Mouse (Mus musculus) neural tube, embryonic 15.5 days (tissue): Measurements from ENCODE around the gene Trpm6. TPM values are rescaled to one million over a fixed set of nuclear protein-coding genes. Genes with fewer than 3 reads are reported as not detected.

Experiments used
- ATAC-seq: fragments of 200-750 bp; cut with Nextera tagmentation; 2 replicates; pipeline ENCODE4 v1.8.0; 2017; ENCODE audit warnings: mild to moderate bottlenecking, moderate TSS enrichment, moderate library complexity; ENCODE audit not compliant: low FRiP score
- H3K27ac ChIP-seq: fragments of 300-500 bp; sonication (generic); replicated peaks from 2 replicates; pipeline ENCODE4 v1.5.1; 2015; ENCODE audit warnings: mild to moderate bottlenecking, inconsistent platforms
- H3K27me3 ChIP-seq: fragments of 300-500 bp; sonication (generic); replicated peaks from 2 replicates; pipeline ENCODE4 v1.6.1; 2015; ENCODE audit warnings: inconsistent platforms
- H3K36me3 ChIP-seq: fragments of 300-500 bp; sonication (generic); 2 replicates; pipeline ENCODE4 v1.6.1; 2015; ENCODE audit warnings: inconsistent platforms
- H3K4me1 ChIP-seq: fragments of 300-500 bp; sonication (generic); 2 replicates; pipeline ENCODE4 v1.6.1; 2015; ENCODE audit warnings: inconsistent platforms
- H3K4me2 ChIP-seq: fragments of 300-500 bp; sonication (generic); 2 replicates; pipeline ENCODE4 v1.6.1; 2015; ENCODE audit warnings: inconsistent platforms, mild to moderate bottlenecking, moderate library complexity
- H3K4me3 ChIP-seq: fragments of 300-500 bp; sonication (generic); replicated peaks from 2 replicates; pipeline ENCODE4 v1.5.1; 2015; ENCODE audit warnings: mild to moderate bottlenecking, inconsistent platforms
- H3K9ac ChIP-seq: fragments of 300-500 bp; sonication (generic); replicated peaks from 2 replicates; pipeline ENCODE4 v1.6.1; 2015; ENCODE audit warnings: mild to moderate bottlenecking, inconsistent platforms
- H3K9me3 ChIP-seq: fragments of 300-500 bp; sonication (generic); replicated peaks from 2 replicates; pipeline ENCODE4 v1.6.1; 2016; ENCODE audit warnings: inconsistent platforms
- whole genome bisulfite sequencing: fragments of 180-500 bp; shearing (Covaris S2); methylation state at CpG from one replicate; pipeline ENCODE4 v1.1.7; 2015; ENCODE audit warnings: mixed read lengths; 5-methylcytosine and 5-hydroxymethylcytosine counted together
- polyA plus RNA-seq: library from polyadenylated mRNA; unstranded; fragments of >200 nt; fragmentation: Nextera tagmentation; extraction: Ambion mirVana; gene quantifications from 2 replicates; pipeline ENCODE4 v1.2.1, GENCODE M21; 2015

The Trpm6 gene
- polyA plus RNA-seq, 1 experiment from 2014 or later, result 0.37 TPM

DNA sequence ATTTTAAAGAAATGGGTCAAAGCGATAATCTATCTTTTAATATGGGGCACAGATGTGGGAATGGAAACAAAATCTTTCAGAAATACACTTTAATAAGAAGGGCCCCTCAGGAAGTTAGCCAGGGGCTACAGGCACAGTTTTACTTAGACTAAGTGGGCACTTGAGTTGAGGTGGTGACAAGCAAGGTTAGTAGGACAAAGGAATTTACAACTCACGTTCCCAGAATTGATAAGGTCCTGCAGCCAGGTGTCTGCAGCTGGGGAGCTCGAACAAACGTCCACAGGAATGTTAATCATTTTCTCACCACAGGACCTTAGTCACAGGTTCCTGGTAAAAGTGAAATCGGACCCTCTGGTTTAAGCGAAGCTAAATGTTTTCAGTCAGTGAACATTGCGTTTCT is 18.7 kb upstream of the Trpm6 start:
- Histone ChIP-seq H3K27ac (no peak overlapping the region), H3K36me3 (no peaks in the 10 kb centered on the region), H3K9ac (no peak overlapping the region), H3K4me1 (no peaks in the 10 kb centered on the region), H3K9me3 (no peaks in the 10 kb centered on the region), H3K4me2 (no peak overlapping the region), H3K4me3 (no peak overlapping the region), H3K27me3 (no peaks in the 10 kb centered on the region)
- no peak for ATAC-seq
- WGBS, result 56% methylated on average over 7 of the region's 7 CpGs

- WGBS, result 93% methylated on average over 4 of the region's 4 CpGs
- H3K27me3 ChIP-seq, result no peaks in the 10 kb centered on the region
- no peak overlapping the region for H3K4me3 ChIP-seq
- no peaks in the 10 kb centered on the region for H3K36me3 ChIP-seq
- no peak overlapping the region for H3K27ac ChIP-seq
- no peaks in the 10 kb centered on the region for H3K4me1 ChIP-seq
- H3K4me2 ChIP-seq, result no peak overlapping the region
- ATAC-seq, result no peak
- H3K9ac ChIP-seq, result no peak overlapping the region
- H3K9me3 ChIP-seq, result no peaks in the 10 kb centered on the region
Measured at GRCm38 (mm10) chr19:18735901-18736300, 13.9 kb upstream of the Trpm6 start.

- no peak for ATAC-seq
- no peaks in the 10 kb centered on the region for H3K36me3 ChIP-seq
- 84% methylated on average over 7 of the region's 7 CpGs for WGBS
- no peaks in the 10 kb centered on the region for H3K4me1 ChIP-seq
- H3K9ac ChIP-seq, result no peak overlapping the region
- no peak overlapping the region for H3K4me3 ChIP-seq
- H3K27ac ChIP-seq, result no peak overlapping the region
- no peak overlapping the region for H3K4me2 ChIP-seq
- no peaks in the 10 kb centered on the region for H3K9me3 ChIP-seq
- no peaks in the 10 kb centered on the region for H3K27me3 ChIP-seq
Measured at GRCm38 (mm10) chr19:18739146-18739545, 10.6 kb upstream of the Trpm6 start.

DNA sequence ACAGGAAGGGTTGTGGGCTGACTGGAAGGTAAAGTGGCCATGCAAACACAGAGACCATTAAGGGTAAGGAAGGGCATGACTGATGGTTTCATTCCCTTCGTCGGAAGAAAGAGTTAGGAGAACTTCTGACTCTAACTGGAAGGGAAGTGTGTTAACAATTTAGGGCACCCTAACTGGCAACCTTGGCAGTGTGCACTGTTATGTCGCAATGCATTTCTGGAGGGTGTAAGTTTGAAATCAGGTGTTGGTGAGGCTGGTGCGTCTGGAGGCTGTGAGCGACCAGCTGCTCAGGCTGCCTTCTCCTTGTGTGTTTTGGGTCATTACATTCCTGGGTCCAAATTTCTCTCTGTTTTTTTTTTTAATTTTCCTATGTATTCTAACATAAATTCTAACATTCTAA is 5.8 kb upstream of the Trpm6 start:
- Histone ChIP-seq H3K4me1 (no peaks in the 10 kb centered on the region), H3K4me3 (no peak overlapping the region), H3K9me3 (no peaks in the 10 kb centered on the region), H3K4me2 (no peak overlapping the region), H3K36me3 (no peaks in the 10 kb centered on the region), H3K9ac (no peak overlapping the region), H3K27ac (no peak overlapping the region), H3K27me3 (no peaks in the 10 kb centered on the region)
- no peak for ATAC-seq
- WGBS, result 87% methylated on average over 5 of the region's 5 CpGs

DNA sequence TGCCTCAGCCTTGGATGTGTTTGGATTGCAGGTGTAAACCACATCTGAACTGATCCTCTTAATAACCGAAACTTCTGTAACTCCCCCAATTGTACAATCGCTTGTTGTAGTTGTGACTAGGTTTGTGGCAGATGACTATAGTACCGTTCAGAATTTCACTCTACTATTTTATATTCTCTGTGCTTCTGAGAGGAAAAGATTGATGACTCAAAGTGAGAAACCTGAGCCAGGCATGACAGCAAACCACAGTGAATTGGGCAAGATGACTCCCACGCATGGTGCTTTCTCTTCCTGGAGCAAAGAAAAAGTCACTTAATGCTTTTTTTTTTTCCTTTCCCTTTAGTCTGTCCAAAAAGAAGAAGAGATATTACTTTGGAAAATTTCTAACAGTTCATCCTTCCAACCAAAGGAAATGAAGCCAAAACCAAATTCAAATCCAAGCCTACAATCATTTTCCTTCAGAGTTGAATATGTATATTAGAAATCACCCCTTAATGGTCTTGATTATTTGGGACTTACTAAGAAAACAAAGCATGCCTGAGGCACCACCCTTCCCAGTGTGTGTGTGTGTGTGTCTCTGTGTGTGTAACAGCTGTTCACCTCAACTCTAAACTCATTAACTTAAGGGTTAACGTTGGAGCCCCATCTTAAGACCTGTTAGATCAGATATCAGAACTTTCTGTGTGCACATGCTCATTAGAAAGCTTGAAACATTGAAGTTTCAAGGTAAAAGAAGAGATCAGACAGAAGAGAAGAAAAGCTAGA is 3.0 kb upstream of the Trpm6 start:
- Histone ChIP-seq H3K9me3 (no peaks in the 10 kb centered on the region), H3K36me3 (no peaks in the 10 kb centered on the region), H3K27me3 (peaks cover 14% of the 10 kb centered on the region; the same call in 1 of the 2 replicates), H3K9ac (no peak overlapping the region), H3K27ac (no peak overlapping the region), H3K4me1 (peaks cover 9% of the 10 kb centered on the region), H3K4me3 (no peak overlapping the region), H3K4me2 (no peak overlapping the region)
- ATAC-seq, result no peak
- WGBS, result 93% methylated on average over 5 of the region's 5 CpGs

- Histone ChIP-seq H3K9me3 (no peaks in the 10 kb centered on the region), H3K27ac (no peak overlapping the region), H3K9ac (no peak overlapping the region), H3K4me2 (no peak overlapping the region), H3K27me3 (peaks cover 14% of the 10 kb centered on the region; the same call in 1 of the 2 replicates), H3K4me1 (peaks cover 9% of the 10 kb centered on the region), H3K4me3 (no peak overlapping the region), H3K36me3 (no peaks in the 10 kb centered on the region)
- no peak for ATAC-seq
- 95% methylated on average over 4 of the region's 4 CpGs for WGBS
Measured at GRCm38 (mm10) chr19:18747379-18747778, 2.4 kb upstream of the Trpm6 start.

DNA sequence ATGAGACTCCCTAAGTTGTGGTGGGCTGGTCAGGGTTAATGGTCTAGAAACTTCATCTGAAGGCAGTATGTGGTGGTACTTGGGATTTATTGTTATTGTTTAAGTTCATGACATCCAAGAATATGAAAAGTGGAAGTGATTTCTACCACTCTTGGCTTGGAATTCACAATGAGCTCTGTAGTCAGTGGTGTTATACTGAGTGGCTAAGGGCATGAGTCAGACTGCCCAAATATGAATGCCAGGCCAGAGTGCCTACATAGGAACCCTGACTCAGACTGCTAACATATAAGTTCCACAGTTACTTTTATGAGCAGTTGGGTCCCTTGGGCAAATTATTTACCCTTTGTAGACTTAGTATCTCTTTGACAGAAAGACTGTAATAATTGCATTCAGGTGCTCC is 7.4 kb downstream of the Trpm6 start:
- Histone ChIP-seq H3K9ac (no peak overlapping the region), H3K4me1 (no peaks in the 10 kb centered on the region), H3K27ac (no peak overlapping the region), H3K36me3 (no peaks in the 10 kb centered on the region), H3K4me3 (no peak overlapping the region), H3K4me2 (no peak overlapping the region), H3K9me3 (no peaks in the 10 kb centered on the region), H3K27me3 (no peaks in the 10 kb centered on the region)
- no peak for ATAC-seq

DNA sequence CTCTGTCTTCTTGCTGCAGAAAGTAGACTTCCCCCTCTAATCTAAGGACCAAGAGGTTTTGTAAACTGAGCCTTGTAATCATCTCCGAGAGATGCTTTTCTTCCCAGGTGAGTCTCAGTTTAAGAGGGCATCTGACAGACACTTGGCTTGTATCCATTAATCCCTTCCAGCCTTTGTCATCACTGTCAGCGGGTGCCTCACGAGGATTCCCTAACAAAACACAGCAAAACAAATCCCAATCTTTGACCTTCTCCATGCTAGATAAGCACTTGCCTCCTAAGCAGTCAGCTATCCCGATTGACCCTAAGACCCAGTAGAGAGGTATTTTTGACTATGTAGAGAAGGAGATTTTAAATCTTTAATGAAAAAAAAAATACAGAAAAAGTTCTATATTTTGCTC is 7.9 kb downstream of the Trpm6 start:
- no peaks in the 10 kb centered on the region for H3K36me3 ChIP-seq
- no peaks in the 10 kb centered on the region for H3K9me3 ChIP-seq
- no peak for ATAC-seq
- 77% methylated on average over 4 of the region's 4 CpGs for WGBS
- H3K9ac ChIP-seq, result no peak overlapping the region
- H3K4me1 ChIP-seq, result no peaks in the 10 kb centered on the region
- H3K27me3 ChIP-seq, result no peaks in the 10 kb centered on the region
- no peak overlapping the region for H3K4me2 ChIP-seq
- no peak overlapping the region for H3K27ac ChIP-seq
- H3K4me3 ChIP-seq, result no peak overlapping the region

DNA sequence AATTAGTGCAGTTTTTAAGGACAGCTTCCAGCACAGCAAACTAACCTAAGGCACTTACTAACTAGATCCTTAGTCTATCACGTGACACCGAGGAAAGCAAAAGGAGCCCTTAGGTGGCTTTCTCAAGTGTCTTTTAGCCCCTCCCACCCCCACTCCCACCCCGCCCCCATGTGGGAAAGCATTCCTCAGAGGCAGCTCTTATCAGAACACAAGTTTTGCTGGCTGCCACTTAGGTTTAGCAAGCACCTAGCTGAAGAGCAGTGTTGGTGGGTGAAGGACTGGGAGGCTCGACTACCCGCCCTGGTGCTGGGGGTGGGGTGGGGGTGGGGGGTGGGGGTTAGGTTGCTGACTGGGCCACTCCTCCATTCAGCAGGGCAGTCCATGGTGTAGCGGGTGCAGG is 8.5 kb downstream of the Trpm6 start:
- H3K4me3 ChIP-seq, result no peak overlapping the region
- no peak for ATAC-seq
- no peaks in the 10 kb centered on the region for H3K27me3 ChIP-seq
- no peak overlapping the region for H3K9ac ChIP-seq
- no peaks in the 10 kb centered on the region for H3K9me3 ChIP-seq
- H3K36me3 ChIP-seq, result no peaks in the 10 kb centered on the region
- no peak overlapping the region for H3K4me2 ChIP-seq
- 55% methylated on average over 6 of the region's 6 CpGs for WGBS
- no peaks in the 10 kb centered on the region for H3K4me1 ChIP-seq
- no peak overlapping the region for H3K27ac ChIP-seq

GRCm38 (mm10) chr19:18758916-18759315 is 9.1 kb downstream of the Trpm6 start:
- H3K27me3 ChIP-seq, result no peaks in the 10 kb centered on the region
- H3K9ac ChIP-seq, result no peak overlapping the region
- WGBS, result 52% methylated on average over 9 of the region's 9 CpGs
- no peaks in the 10 kb centered on the region for H3K9me3 ChIP-seq
- no peaks in the 10 kb centered on the region for H3K4me1 ChIP-seq
- no peak overlapping the region for H3K4me3 ChIP-seq
- H3K27ac ChIP-seq, result no peak overlapping the region
- H3K36me3 ChIP-seq, result no peaks in the 10 kb centered on the region
- no peak for ATAC-seq
- no peak overlapping the region for H3K4me2 ChIP-seq

DNA sequence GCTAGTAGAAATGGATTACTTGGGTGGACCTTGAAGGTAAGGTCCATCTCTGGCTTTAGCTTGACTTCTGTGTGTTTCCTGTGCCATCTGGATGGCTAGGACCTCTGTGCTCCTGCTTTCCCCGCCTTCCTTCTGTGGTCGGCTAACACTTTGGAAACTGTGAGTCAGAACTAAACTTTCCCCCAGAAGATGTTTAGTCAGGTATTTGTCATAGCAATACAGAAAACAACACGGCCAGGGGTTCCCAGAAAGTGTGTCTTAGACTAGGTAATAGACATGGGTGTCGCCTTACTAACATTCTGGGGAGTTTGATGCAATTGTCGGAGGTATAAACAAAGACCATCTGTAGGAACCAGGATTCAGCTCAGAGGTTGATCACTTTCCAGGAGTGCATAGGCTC is 16.6 kb downstream of the Trpm6 start:
- Histone ChIP-seq H3K4me1 (no peaks in the 10 kb centered on the region), H3K36me3 (no peaks in the 10 kb centered on the region), H3K9me3 (no peaks in the 10 kb centered on the region), H3K4me3 (no peak overlapping the region), H3K27ac (no peak overlapping the region), H3K4me2 (no peak overlapping the region), H3K9ac (no peak overlapping the region), H3K27me3 (no peaks in the 10 kb centered on the region)
- no peak for ATAC-seq
- WGBS, result 86% methylated on average over 5 of the region's 5 CpGs

- Histone ChIP-seq H3K27me3 (no peaks in the 10 kb centered on the region), H3K4me1 (no peaks in the 10 kb centered on the region), H3K4me2 (no peak overlapping the region), H3K36me3 (no peaks in the 10 kb centered on the region), H3K4me3 (no peak overlapping the region), H3K27ac (no peak overlapping the region), H3K9ac (no peak overlapping the region), H3K9me3 (no peaks in the 10 kb centered on the region)
- no peak for ATAC-seq
- 75% methylated on average over 1 of the region's 1 CpGs for WGBS
Measured at GRCm38 (mm10) chr19:18771048-18771447, 21.3 kb downstream of the Trpm6 start.
